Mouse (Mus musculus): ENCODE data around the gene Osbpl3.
A peak's percentile ranks its signal among the peaks of the same experiment; 100 is the strongest.

Gene Osbpl3

GRCm38 (mm10) chr6:50331477-50331876 is 124.5 kb downstream of the Osbpl3 start:
- DNase-seq (ENCODE audit: low spot score): no peak

- no peak for DNase-seq (ENCODE audit: low spot score)
Observed at GRCm38 (mm10) chr6:50329380-50329779, 126.6 kb downstream of the Osbpl3 start.

- no peak for DNase-seq (ENCODE audit: low spot score)
Observed at GRCm38 (mm10) chr6:50328901-50329300, 127.1 kb downstream of the Osbpl3 start.

- DNase-seq (ENCODE audit: low spot score): no peak
Observed at GRCm38 (mm10) chr6:50326192-50326591, 129.8 kb downstream of the Osbpl3 start.

GRCm38 (mm10) chr6:50325485-50325884 is 130.5 kb downstream of the Osbpl3 start:
- no peak for DNase-seq (ENCODE audit: low spot score)

- DNase-seq (ENCODE audit: low spot score): peak; percentile 67
Observed at GRCm38 (mm10) chr6:50322631-50323030, 133.4 kb downstream of the Osbpl3 start.

- DNase-seq (ENCODE audit: low spot score): no peak
Observed at GRCm38 (mm10) chr6:50321739-50322138, 134.3 kb downstream of the Osbpl3 start.

- peak; percentile 38 for DNase-seq (ENCODE audit: low spot score)
Observed at GRCm38 (mm10) chr6:50318590-50319172, 137.3 kb downstream of the Osbpl3 start.

- DNase-seq (ENCODE audit: low spot score): no peak
Observed at GRCm38 (mm10) chr6:50318150-50318549, 137.9 kb downstream of the Osbpl3 start.

GRCm38 (mm10) chr6:50316795-50317505 is 139.1 kb downstream of the Osbpl3 start:
- no peak for DNase-seq (ENCODE audit: low spot score)

GRCm38 (mm10) chr6:50314406-50315071 is 141.5 kb downstream of the Osbpl3 start:
- DNase-seq (ENCODE audit: low spot score): peak; percentile 68

- DNase-seq (ENCODE audit: low spot score): peak; percentile 77
Observed at GRCm38 (mm10) chr6:50312647-50313046, 143.4 kb downstream of the Osbpl3 start.

GRCm38 (mm10) chr6:50309019-50309418 is 147.0 kb downstream of the Osbpl3 start:
- DNase-seq (ENCODE audit: low spot score): no peak

- no peak for DNase-seq (ENCODE audit: low spot score)
Observed at GRCm38 (mm10) chr6:50306625-50307024, 149.4 kb downstream of the Osbpl3 start.

GRCm38 (mm10) chr6:50304949-50305491 is 151.0 kb downstream of the Osbpl3 start:
- peak; percentile 64 for DNase-seq (ENCODE audit: low spot score)

- no peak for DNase-seq (ENCODE audit: low spot score)
Observed at GRCm38 (mm10) chr6:50301121-50301520, 154.9 kb downstream of the Osbpl3 start.

GRCm38 (mm10) chr6:50300622-50301021 is 155.4 kb downstream of the Osbpl3 start:
- DNase-seq (ENCODE audit: low spot score): no peak

GRCm38 (mm10) chr6:50299071-50299470 is 156.9 kb downstream of the Osbpl3 start:
- DNase-seq (ENCODE audit: low spot score): no peak

- no peak for DNase-seq (ENCODE audit: low spot score)
Observed at GRCm38 (mm10) chr6:50297671-50298070, 158.3 kb downstream of the Osbpl3 start.

GRCm38 (mm10) chr6:50295136-50295535 is 160.9 kb downstream of the Osbpl3 start:
- no peak for DNase-seq (ENCODE audit: low spot score)

- DNase-seq (ENCODE audit: low spot score): peak; percentile 77
Observed at GRCm38 (mm10) chr6:50294128-50294527, 161.9 kb downstream of the Osbpl3 start.

- DNase-seq (ENCODE audit: low spot score): no peak
Observed at GRCm38 (mm10) chr6:50291650-50292049, 164.4 kb downstream of the Osbpl3 start.

GRCm38 (mm10) chr6:50286881-50287280 is 169.1 kb downstream of the Osbpl3 start:
- DNase-seq (ENCODE audit: low spot score): no peak
